Mouse (Mus musculus) intestine, embryonic 16.5 days (tissue): ENCODE measurements around the gene Casq1. TPM values are rescaled to one million over a fixed set of nuclear protein-coding genes. Genes with fewer than 3 reads are reported as not detected.

Experiments used
- ATAC-seq: fragments of 200-750 bp; cut with Nextera tagmentation; 2 replicates; pipeline ENCODE4 v1.8.0; 2017; ENCODE audit warnings: moderate TSS enrichment, moderate library complexity
- H3K27ac ChIP-seq: fragments of 300-500 bp; sonication (generic); 2 replicates; pipeline ENCODE4 v1.5.1; 2014; ENCODE audit warnings: mild to moderate bottlenecking, low read length
- H3K27me3 ChIP-seq: fragments of 300-500 bp; sonication (generic); replicated peaks from 2 replicates; pipeline ENCODE4 v1.6.1; 2014; ENCODE audit warnings: low read length, control low read depth, mixed read lengths; ENCODE audit not compliant: control insufficient read depth, insufficient read depth
- H3K36me3 ChIP-seq: fragments of 300-500 bp; sonication (generic); 2 replicates; pipeline ENCODE4 v1.6.1; 2014; ENCODE audit warnings: low read length, control low read depth; ENCODE audit not compliant: control insufficient read depth, insufficient read depth
- H3K4me1 ChIP-seq: fragments of 300-500 bp; sonication (generic); 2 replicates; pipeline ENCODE4 v1.6.1; 2014; ENCODE audit warnings: low read length, control low read depth, mixed read lengths; ENCODE audit not compliant: control insufficient read depth, insufficient read depth
- H3K4me2 ChIP-seq: fragments of 300-500 bp; sonication (generic); 2 replicates; pipeline ENCODE4 v1.6.1; 2014; ENCODE audit warnings: low read depth, low read length, control low read depth
- H3K4me3 ChIP-seq: fragments of 300-500 bp; sonication (generic); 2 replicates; pipeline ENCODE4 v1.5.1; 2014; ENCODE audit warnings: mild to moderate bottlenecking, low read length
- H3K9ac ChIP-seq: fragments of 300-500 bp; sonication (generic); 2 replicates; pipeline ENCODE4 v1.6.1; 2014; ENCODE audit warnings: low read depth, low read length
- H3K9me3 ChIP-seq: fragments of 300-500 bp; sonication (generic); 2 replicates; pipeline ENCODE4 v1.6.1; 2016; ENCODE audit warnings: low read length, control low read depth; ENCODE audit not compliant: control insufficient read depth
- WGBS: fragments of 180-500 bp; shearing (Covaris S2); extraction: QIAGEN DNeasy Blood & Tissue Kit; methylation state at CpG from one replicate; pipeline ENCODE4 v1.1.7; 2014; 5-methylcytosine and 5-hydroxymethylcytosine counted together
- polyA plus RNA-seq: library from polyadenylated mRNA; unstranded; fragments of >200 nt; fragmentation: Nextera tagmentation; extraction: Ambion mirVana; gene quantifications from 2 replicates; pipeline ENCODE4 v1.2.1, GENCODE M21; 2015

Gene Casq1
- polyA plus RNA-seq, 1 experiment from 2014 or later = 24.1 TPM

- Histone ChIP-seq H3K4me3 (no peak overlapping the region), H3K4me1 (no peaks in the 10 kb centered on the region), H3K9ac (no peak overlapping the region), H3K4me2 (no peak overlapping the region), H3K36me3 (peaks cover 17% of the 10 kb centered on the region), H3K27me3 (no peaks in the 10 kb centered on the region), H3K9me3 (no peaks in the 10 kb centered on the region), H3K27ac (no peak overlapping the region)
- WGBS = 92% methylated on average over 21 of the region's 21 CpGs
- no peak for ATAC-seq
These were observed 47.3 kb downstream of the Casq1 start for GRCm38 (mm10) chr1:172172381-172172780.

DNA sequence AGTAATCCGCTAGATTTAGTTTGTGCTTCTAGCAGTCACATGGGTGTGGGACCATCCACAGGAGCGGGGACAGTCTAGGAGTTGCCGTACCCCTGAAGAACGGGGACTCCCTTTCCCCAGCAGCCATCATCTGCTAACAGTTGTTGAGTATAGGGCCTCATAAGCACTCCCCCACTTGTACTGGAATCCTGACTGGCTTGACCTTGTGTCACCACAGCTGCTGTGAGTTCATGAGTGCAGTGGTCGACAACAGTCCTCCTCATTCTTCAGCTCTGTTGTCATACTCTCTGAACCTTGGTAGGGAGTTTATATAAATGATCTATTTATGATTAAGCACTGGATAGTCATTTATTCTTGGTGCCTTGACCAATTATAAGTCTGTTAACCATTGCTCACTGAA, 49.9 kb downstream of the Casq1 start:
- Histone ChIP-seq H3K4me2 (no peak overlapping the region), H3K4me1 (no peaks in the 10 kb centered on the region), H3K27me3 (no peaks in the 10 kb centered on the region), H3K9ac (no peak overlapping the region), H3K9me3 (no peaks in the 10 kb centered on the region), H3K27ac (no peak overlapping the region), H3K36me3 (peaks cover 18% of the 10 kb centered on the region), H3K4me3 (no peak overlapping the region)
- WGBS = 92% methylated on average over 5 of the region's 5 CpGs
- ATAC-seq = no peak

DNA sequence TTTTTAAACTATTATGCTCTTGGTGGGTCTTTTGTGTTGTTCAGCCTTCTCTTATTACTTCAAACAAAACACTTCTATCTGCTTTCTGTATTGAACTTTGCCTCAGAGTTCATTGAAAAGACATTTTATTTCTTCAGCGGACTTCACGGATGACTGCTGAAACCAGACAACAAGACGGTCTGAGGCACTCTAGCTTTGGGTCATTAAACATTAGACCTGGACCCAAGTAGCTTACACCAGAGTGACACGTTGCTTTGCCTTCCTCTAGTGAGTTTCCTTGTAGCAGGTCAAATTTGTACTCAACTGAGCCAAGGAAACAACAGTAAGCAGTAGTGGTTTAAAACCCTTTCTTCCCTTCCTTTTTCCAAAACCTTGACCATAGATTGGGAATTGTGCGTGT, 51.8 kb downstream of the Casq1 start:
- WGBS = 85% methylated on average over 5 of the region's 5 CpGs
- no peak for ATAC-seq
- no peaks in the 10 kb centered on the region for H3K27me3 ChIP-seq
- H3K4me1 ChIP-seq = no peaks in the 10 kb centered on the region
- H3K4me2 ChIP-seq = no peak overlapping the region
- H3K4me3 ChIP-seq = no peak overlapping the region
- no peak overlapping the region for H3K9ac ChIP-seq
- peaks cover 18% of the 10 kb centered on the region for H3K36me3 ChIP-seq
- H3K27ac ChIP-seq = no peak overlapping the region
- no peaks in the 10 kb centered on the region for H3K9me3 ChIP-seq

DNA sequence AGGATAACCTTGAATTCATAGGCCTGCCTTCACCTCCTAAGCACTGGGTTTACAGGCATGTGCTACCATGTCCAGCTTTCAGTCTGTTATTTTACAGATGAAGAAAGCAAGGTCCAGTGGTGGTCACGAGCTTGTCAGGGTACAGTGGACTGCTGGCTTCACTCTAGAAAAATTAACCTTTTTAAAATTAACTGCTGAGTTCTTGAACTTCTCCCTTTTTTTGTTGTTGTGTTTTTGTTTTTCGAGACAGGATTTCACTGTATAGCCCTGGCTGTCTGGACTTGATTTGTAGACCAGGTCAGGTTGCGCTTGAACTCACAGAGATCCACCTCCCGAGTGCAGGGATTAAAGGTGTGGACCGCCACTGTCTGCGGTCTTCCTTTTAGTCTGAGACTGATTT, 56.7 kb downstream of the Casq1 start:
- WGBS = 70% methylated on average over 6 of the region's 6 CpGs
- H3K27me3 ChIP-seq = no peaks in the 10 kb centered on the region
- no peak overlapping the region for H3K4me2 ChIP-seq
- no peaks in the 10 kb centered on the region for H3K9me3 ChIP-seq
- no peak overlapping the region for H3K27ac ChIP-seq
- peaks cover 10% of the 10 kb centered on the region; the same call in 1 of the 2 replicates for H3K4me1 ChIP-seq
- H3K9ac ChIP-seq = no peak overlapping the region
- H3K4me3 ChIP-seq = no peak overlapping the region
- H3K36me3 ChIP-seq = peaks cover 4% of the 10 kb centered on the region
- no peak for ATAC-seq

- H3K27me3 ChIP-seq = no peaks in the 10 kb centered on the region
- no peak overlapping the region for H3K9ac ChIP-seq
- ATAC-seq = no peak
- no peak overlapping the region for H3K4me3 ChIP-seq
- no peak overlapping the region for H3K27ac ChIP-seq
- H3K9me3 ChIP-seq = no peaks in the 10 kb centered on the region
- no peak overlapping the region for H3K4me2 ChIP-seq
- H3K36me3 ChIP-seq = no peaks in the 10 kb centered on the region; the same call in 1 of the 2 replicates
- peaks cover 10% of the 10 kb centered on the region; the same call in 1 of the 2 replicates for H3K4me1 ChIP-seq
- 97% methylated on average over 1 of the region's 1 CpGs for WGBS
These were observed 57.7 kb downstream of the Casq1 start for GRCm38 (mm10) chr1:172162009-172162408.

DNA sequence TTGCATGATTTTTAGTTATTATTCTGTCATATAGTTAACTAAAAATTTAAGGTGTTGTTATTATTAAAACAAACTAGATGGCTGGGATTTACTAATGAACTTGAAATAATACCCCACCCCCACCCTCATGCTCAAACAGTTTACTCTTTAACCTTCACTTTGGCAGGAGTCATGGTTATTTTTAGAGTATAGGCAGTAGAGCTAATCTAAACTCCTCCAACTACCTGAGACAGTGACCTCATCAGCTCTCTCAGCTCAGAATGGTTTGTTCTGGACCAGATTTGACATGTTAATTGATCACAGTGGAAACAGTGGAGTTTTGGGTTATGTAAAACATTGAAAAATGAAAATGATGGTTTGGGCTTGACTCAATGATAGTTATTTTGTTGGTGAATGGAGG, 59.2 kb downstream of the Casq1 start:
- Histone ChIP-seq H3K4me3 (no peak overlapping the region), H3K4me1 (peaks cover 10% of the 10 kb centered on the region; the same call in 1 of the 2 replicates), H3K9ac (no peak overlapping the region), H3K27ac (0 out of 2 replicates have a peak overlapping the region, but pooled peaks have one; percentile 21), H3K27me3 (no peaks in the 10 kb centered on the region), H3K4me2 (no peak overlapping the region), H3K9me3 (no peaks in the 10 kb centered on the region), H3K36me3 (no peaks in the 10 kb centered on the region)
- ATAC-seq = peak; percentile 50; the same call in 1 of the 2 replicates

DNA sequence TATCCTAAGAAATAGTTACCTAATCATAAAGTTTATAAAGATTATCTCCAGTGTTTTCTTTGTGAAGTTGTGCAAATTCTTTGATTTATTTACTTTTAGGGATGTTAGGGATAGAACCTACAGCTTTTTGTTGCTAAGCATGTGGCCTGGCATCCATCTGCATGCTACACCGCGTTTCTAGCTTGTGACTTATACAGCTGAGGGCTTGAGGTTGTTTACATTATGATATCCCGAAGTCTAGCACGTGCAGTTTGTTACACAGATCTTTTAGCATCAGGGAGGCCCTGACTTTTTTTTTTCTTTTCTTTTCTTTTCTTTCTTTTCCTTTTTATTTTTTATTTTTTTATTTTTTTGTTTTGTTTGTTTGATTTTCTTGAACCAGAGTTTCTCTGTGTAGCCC, 59.7 kb downstream of the Casq1 start:
- H3K4me1 ChIP-seq = peaks cover 10% of the 10 kb centered on the region; the same call in 1 of the 2 replicates
- no peaks in the 10 kb centered on the region for H3K9me3 ChIP-seq
- no peaks in the 10 kb centered on the region for H3K36me3 ChIP-seq
- no peak overlapping the region for H3K9ac ChIP-seq
- no peak overlapping the region for H3K4me3 ChIP-seq
- no peak overlapping the region for H3K4me2 ChIP-seq
- peak; percentile 70; the same call in 1 of the 2 replicates for ATAC-seq
- H3K27me3 ChIP-seq = no peaks in the 10 kb centered on the region
- no peak overlapping the region for H3K27ac ChIP-seq
- 22% methylated on average over 4 of the region's 4 CpGs for WGBS

Other genes with a start within 250 kb of the Casq1 start
- 6.1 and 6.8 TPM in 2 replicates for gene Vangl2, start 191.4 kb downstream of the Casq1 start, polyA plus RNA-seq
- gene Nhlh1, start 162.3 kb downstream of the Casq1 start, polyA plus RNA-seq = 0.09 TPM in 1 of 2 replicates, not detected in the other
- 204 and 218 TPM in 2 replicates for gene Copa, start 137.3 kb downstream of the Casq1 start, polyA plus RNA-seq
- gene Ncstn, start 137.1 kb downstream of the Casq1 start, polyA plus RNA-seq = 159 TPM in 2 replicates
- 161 TPM in 2 replicates for gene Pex19, start 93.1 kb downstream of the Casq1 start, polyA plus RNA-seq
- gene Dcaf8, start 71.8 kb downstream of the Casq1 start, polyA plus RNA-seq = 93.2 and 102 TPM in 2 replicates
- 80.2 and 81.3 TPM in 2 replicates for gene Pea15a, start 13.1 kb downstream of the Casq1 start, polyA plus RNA-seq
- gene Atp1a4, start 38.5 kb upstream of the Casq1 start, polyA plus RNA-seq = not detected in 2 replicates
- 43.1 and 45.2 TPM in 2 replicates for gene Igsf8, start 41.8 kb upstream of the Casq1 start, polyA plus RNA-seq
- gene Atp1a2, start 78.2 kb upstream of the Casq1 start, polyA plus RNA-seq = 3.1 and 3.2 TPM in 2 replicates
- gene Kcnj9, start 109.5 kb upstream of the Casq1 start, polyA plus RNA-seq = not detected in 2 replicates
- 0.07 and 0.10 TPM in 2 replicates for gene Kcnj10, start 121.3 kb upstream of the Casq1 start, polyA plus RNA-seq
- gene Pigm, start 156.7 kb upstream of the Casq1 start, polyA plus RNA-seq = 5.0 and 5.6 TPM in 2 replicates